Mouse (Mus musculus): ENCODE measurements around the gene Zfp449. TPM values are rescaled to one million over a fixed set of nuclear protein-coding genes. Genes with fewer than 3 reads are reported as not detected.

Gene Zfp449
- polyA plus RNA-seq (2014; fragmentation: Nextera tagmentation; extraction: Ambion mirVana) = 7.7 and 8.2 TPM in 2 replicates

GRCm38 (mm10) chrX:56346176-56346931, at the start of gene Zfp449:
Gene Zfp449 (plus strand): TSS chrX:56346400.
- no peak within 1 kb of the TSS for H3K27ac ChIP-seq (ENCODE audit: low read depth, low read length)
- ATAC-seq (ENCODE audit: insufficient read depth, low FRiP score, low TSS enrichment) = peak; percentile 95
- peak within 1 kb of the TSS; percentile 47 for H3K9ac ChIP-seq (ENCODE audit: low read length)
- no peaks in the 10 kb centered on the region for H3K9me3 ChIP-seq (ENCODE audit: control insufficient read depth, low read length)
- DNase-seq (ENCODE audit: low spot score) = peak; percentile 88
- H3K4me2 ChIP-seq (ENCODE audit: low read depth) = peak within 1 kb of the TSS; percentile 38
- WGBS = 18% methylated on average over 39 of the region's 39 CpGs
- H3K4me3 ChIP-seq (ENCODE audit: low read depth, low read length) = peak within 1 kb of the TSS; percentile 50
- no peaks in the 10 kb centered on the region for H3K27me3 ChIP-seq (ENCODE audit: control insufficient read depth, insufficient read depth, low read length)
- no peaks in the 10 kb centered on the region for H3K4me1 ChIP-seq (ENCODE audit: control insufficient read depth, insufficient read depth, low read length)
- no peaks in the 10 kb centered on the region for H3K36me3 ChIP-seq (ENCODE audit: control insufficient read depth, insufficient read depth, low read length)

GRCm38 (mm10) chrX:56307597-56307996, 38.6 kb upstream of the Zfp449 start:
- Histone ChIP-seq H3K4me3 (ENCODE audit: low read depth, low read length) (no peak overlapping the region), H3K9ac (ENCODE audit: low read length) (no peak overlapping the region), H3K4me2 (ENCODE audit: low read depth) (no peak overlapping the region), H3K4me1 (ENCODE audit: control insufficient read depth, insufficient read depth, low read length) (no peaks in the 10 kb centered on the region), H3K9me3 (ENCODE audit: control insufficient read depth, low read length) (no peaks in the 10 kb centered on the region), H3K27ac (ENCODE audit: low read depth, low read length) (no peak overlapping the region), H3K36me3 (ENCODE audit: control insufficient read depth, insufficient read depth, low read length) (no peaks in the 10 kb centered on the region), H3K27me3 (ENCODE audit: control insufficient read depth, insufficient read depth, low read length) (no peaks in the 10 kb centered on the region)
- 81% methylated on average over 5 of the region's 5 CpGs for WGBS
- ATAC-seq (ENCODE audit: insufficient read depth, low FRiP score, low TSS enrichment) (no peak), DNase-seq (ENCODE audit: low spot score) (no peak)

- Histone ChIP-seq H3K27ac (ENCODE audit: low read depth, low read length) (no peak overlapping the region), H3K4me1 (ENCODE audit: control insufficient read depth, insufficient read depth, low read length) (no peaks in the 10 kb centered on the region), H3K4me3 (ENCODE audit: low read depth, low read length) (no peak overlapping the region), H3K9me3 (ENCODE audit: control insufficient read depth, low read length) (no peaks in the 10 kb centered on the region), H3K27me3 (ENCODE audit: control insufficient read depth, insufficient read depth, low read length) (no peaks in the 10 kb centered on the region), H3K36me3 (ENCODE audit: control insufficient read depth, insufficient read depth, low read length) (no peaks in the 10 kb centered on the region), H3K9ac (ENCODE audit: low read length) (no peak overlapping the region), H3K4me2 (ENCODE audit: low read depth) (no peak overlapping the region)
- DNase-seq (ENCODE audit: low spot score) (no peak), ATAC-seq (ENCODE audit: insufficient read depth, low FRiP score, low TSS enrichment) (no peak)
- WGBS = 75% methylated on average over 1 of the region's 1 CpGs
These were observed 33.4 kb upstream of the Zfp449 start for GRCm38 (mm10) chrX:56312813-56313212.

GRCm38 (mm10) chrX:56322096-56322495, 24.1 kb upstream of the Zfp449 start:
- no peaks in the 10 kb centered on the region for H3K4me1 ChIP-seq (ENCODE audit: control insufficient read depth, insufficient read depth, low read length)
- 82% methylated on average over 5 of the region's 5 CpGs for WGBS
- no peak overlapping the region for H3K4me3 ChIP-seq (ENCODE audit: low read depth, low read length)
- no peaks in the 10 kb centered on the region for H3K36me3 ChIP-seq (ENCODE audit: control insufficient read depth, insufficient read depth, low read length)
- no peaks in the 10 kb centered on the region for H3K9me3 ChIP-seq (ENCODE audit: control insufficient read depth, low read length)
- H3K27ac ChIP-seq (ENCODE audit: low read depth, low read length) = no peak overlapping the region
- H3K27me3 ChIP-seq (ENCODE audit: control insufficient read depth, insufficient read depth, low read length) = no peaks in the 10 kb centered on the region
- no peak for DNase-seq (ENCODE audit: low spot score)
- ATAC-seq (ENCODE audit: insufficient read depth, low FRiP score, low TSS enrichment) = no peak
- no peak overlapping the region for H3K9ac ChIP-seq (ENCODE audit: low read length)
- no peak overlapping the region for H3K4me2 ChIP-seq (ENCODE audit: low read depth)

GRCm38 (mm10) chrX:56322731-56323130, 23.5 kb upstream of the Zfp449 start:
- no peak overlapping the region for H3K4me2 ChIP-seq (ENCODE audit: low read depth)
- H3K4me3 ChIP-seq (ENCODE audit: low read depth, low read length) = no peak overlapping the region
- H3K4me1 ChIP-seq (ENCODE audit: control insufficient read depth, insufficient read depth, low read length) = no peaks in the 10 kb centered on the region
- 68% methylated on average over 2 of the region's 2 CpGs for WGBS
- no peaks in the 10 kb centered on the region for H3K9me3 ChIP-seq (ENCODE audit: control insufficient read depth, low read length)
- ATAC-seq (ENCODE audit: insufficient read depth, low FRiP score, low TSS enrichment) (no peak), DNase-seq (ENCODE audit: low spot score) (no peak)
- H3K27me3 ChIP-seq (ENCODE audit: control insufficient read depth, insufficient read depth, low read length) = no peaks in the 10 kb centered on the region
- H3K27ac ChIP-seq (ENCODE audit: low read depth, low read length) = no peak overlapping the region
- no peaks in the 10 kb centered on the region for H3K36me3 ChIP-seq (ENCODE audit: control insufficient read depth, insufficient read depth, low read length)
- no peak overlapping the region for H3K9ac ChIP-seq (ENCODE audit: low read length)

- WGBS = 64% methylated on average over 3 of the region's 3 CpGs
- DNase-seq (ENCODE audit: low spot score) (no peak), ATAC-seq (ENCODE audit: insufficient read depth, low FRiP score, low TSS enrichment) (no peak)
- Histone ChIP-seq H3K36me3 (ENCODE audit: control insufficient read depth, insufficient read depth, low read length) (no peaks in the 10 kb centered on the region), H3K9ac (ENCODE audit: low read length) (no peak overlapping the region), H3K27ac (ENCODE audit: low read depth, low read length) (no peak overlapping the region), H3K4me2 (ENCODE audit: low read depth) (no peak overlapping the region), H3K27me3 (ENCODE audit: control insufficient read depth, insufficient read depth, low read length) (no peaks in the 10 kb centered on the region), H3K9me3 (ENCODE audit: control insufficient read depth, low read length) (no peaks in the 10 kb centered on the region), H3K4me1 (ENCODE audit: control insufficient read depth, insufficient read depth, low read length) (no peaks in the 10 kb centered on the region), H3K4me3 (ENCODE audit: low read depth, low read length) (no peak overlapping the region)
These were observed 14.2 kb upstream of the Zfp449 start for GRCm38 (mm10) chrX:56332046-56332445.

GRCm38 (mm10) chrX:56340305-56340704, 5.9 kb upstream of the Zfp449 start:
- ATAC-seq (ENCODE audit: insufficient read depth, low FRiP score, low TSS enrichment) = no peak; the same call in 1 of the 2 replicates
- H3K27me3 ChIP-seq (ENCODE audit: control insufficient read depth, insufficient read depth, low read length) = no peaks in the 10 kb centered on the region
- no peak overlapping the region for H3K27ac ChIP-seq (ENCODE audit: low read depth, low read length)
- H3K4me3 ChIP-seq (ENCODE audit: low read depth, low read length) = no peak overlapping the region
- H3K4me1 ChIP-seq (ENCODE audit: control insufficient read depth, insufficient read depth, low read length) = no peaks in the 10 kb centered on the region
- DNase-seq (ENCODE audit: low spot score) = peak; percentile 31
- no peak overlapping the region for H3K9ac ChIP-seq (ENCODE audit: low read length)
- no peaks in the 10 kb centered on the region for H3K36me3 ChIP-seq (ENCODE audit: control insufficient read depth, insufficient read depth, low read length)
- no peak overlapping the region for H3K4me2 ChIP-seq (ENCODE audit: low read depth)
- no peaks in the 10 kb centered on the region for H3K9me3 ChIP-seq (ENCODE audit: control insufficient read depth, low read length)

GRCm38 (mm10) chrX:56342921-56343320, 3.3 kb upstream of the Zfp449 start:
- WGBS = 86% methylated on average over 3 of the region's 3 CpGs
- Histone ChIP-seq H3K36me3 (ENCODE audit: control insufficient read depth, insufficient read depth, low read length) (no peaks in the 10 kb centered on the region), H3K4me3 (ENCODE audit: low read depth, low read length) (no peak overlapping the region), H3K9ac (ENCODE audit: low read length) (no peak overlapping the region), H3K9me3 (ENCODE audit: control insufficient read depth, low read length) (no peaks in the 10 kb centered on the region), H3K4me1 (ENCODE audit: control insufficient read depth, insufficient read depth, low read length) (no peaks in the 10 kb centered on the region), H3K4me2 (ENCODE audit: low read depth) (no peak overlapping the region), H3K27ac (ENCODE audit: low read depth, low read length) (no peak overlapping the region), H3K27me3 (ENCODE audit: control insufficient read depth, insufficient read depth, low read length) (no peaks in the 10 kb centered on the region)
- DNase-seq (ENCODE audit: low spot score) (no peak), ATAC-seq (ENCODE audit: insufficient read depth, low FRiP score, low TSS enrichment) (no peak)

GRCm38 (mm10) chrX:56346932-56347253, 693 bp downstream of the Zfp449 start:
- DNase-seq (ENCODE audit: low spot score) (peak; percentile 9), ATAC-seq (ENCODE audit: insufficient read depth, low FRiP score, low TSS enrichment) (0 out of 2 replicates have a peak, but pooled peaks have one; percentile 5)
- no peaks in the 10 kb centered on the region for H3K27me3 ChIP-seq (ENCODE audit: control insufficient read depth, insufficient read depth, low read length)
- peak overlapping the region; percentile 38 for H3K4me2 ChIP-seq (ENCODE audit: low read depth)
- no peaks in the 10 kb centered on the region for H3K36me3 ChIP-seq (ENCODE audit: control insufficient read depth, insufficient read depth, low read length)
- H3K9me3 ChIP-seq (ENCODE audit: control insufficient read depth, low read length) = no peaks in the 10 kb centered on the region
- peak overlapping the region; percentile 50 for H3K4me3 ChIP-seq (ENCODE audit: low read depth, low read length)
- WGBS = 42% methylated on average over 8 of the region's 8 CpGs
- no peaks in the 10 kb centered on the region for H3K4me1 ChIP-seq (ENCODE audit: control insufficient read depth, insufficient read depth, low read length)
- H3K27ac ChIP-seq (ENCODE audit: low read depth, low read length) = no peak overlapping the region
- H3K9ac ChIP-seq (ENCODE audit: low read length) = peak overlapping the region; percentile 47
